Mouse (Mus musculus): ENCODE data around the gene Gm5771.
"Not testable (repeated sequence)": the region's sequence is repeated elsewhere in the genome, so short reads cannot be mapped to it uniquely, and the experiment has no call there.

Gene Gm5771

DNA sequence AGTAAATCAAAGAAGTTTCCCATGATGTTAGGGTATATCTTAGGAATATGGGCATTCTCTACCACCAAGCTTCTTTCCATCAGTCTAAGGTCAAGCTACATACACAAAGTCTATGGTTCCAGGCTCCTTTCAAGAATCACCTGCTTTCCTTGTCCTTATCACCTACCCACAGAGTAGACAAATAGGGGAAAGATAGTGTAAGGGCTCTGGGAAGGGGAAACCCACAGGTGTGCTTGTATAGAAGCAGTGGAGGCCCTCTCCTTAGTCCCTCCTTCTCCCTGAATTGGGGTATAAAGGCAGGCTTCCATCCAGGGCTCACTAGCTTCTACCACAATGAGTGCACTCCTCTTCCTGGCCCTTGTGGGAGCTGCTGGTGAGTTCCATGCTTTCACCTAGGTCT, at the start of gene Gm5771:
Gm5771 (plus strand) TSS at position 301 of the 400 bp plus-strand sequence.
- DNase-seq (ENCODE audit: low spot score in 2 of 2): not testable (repeated sequence)

DNA sequence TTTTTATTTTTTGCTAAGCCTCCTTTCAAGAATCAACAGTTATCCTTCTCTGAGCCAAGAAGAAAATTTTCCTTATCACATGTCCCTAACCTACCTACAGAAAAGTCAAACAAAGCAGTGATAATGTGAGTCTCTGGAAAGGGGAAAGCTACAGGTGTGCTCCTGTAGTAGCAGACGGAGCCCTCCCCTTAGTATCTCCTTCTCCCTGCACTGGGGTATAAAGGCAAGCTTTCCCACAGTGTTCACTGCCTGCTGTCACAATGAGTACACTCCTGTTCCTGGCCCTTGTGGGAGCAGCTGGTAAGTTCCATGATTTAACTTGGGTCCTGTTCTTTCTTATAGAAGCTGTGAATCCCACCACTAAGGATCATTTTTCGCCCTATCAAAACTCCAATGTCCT, 38.2 kb upstream of the Gm5771 start, which contains the start of gene Try10:
Try10 (plus strand) TSS at position 174 of the 400 bp plus-strand sequence.
- no peak for DNase-seq (ENCODE audit: low spot score in 2 of 2)

DNA sequence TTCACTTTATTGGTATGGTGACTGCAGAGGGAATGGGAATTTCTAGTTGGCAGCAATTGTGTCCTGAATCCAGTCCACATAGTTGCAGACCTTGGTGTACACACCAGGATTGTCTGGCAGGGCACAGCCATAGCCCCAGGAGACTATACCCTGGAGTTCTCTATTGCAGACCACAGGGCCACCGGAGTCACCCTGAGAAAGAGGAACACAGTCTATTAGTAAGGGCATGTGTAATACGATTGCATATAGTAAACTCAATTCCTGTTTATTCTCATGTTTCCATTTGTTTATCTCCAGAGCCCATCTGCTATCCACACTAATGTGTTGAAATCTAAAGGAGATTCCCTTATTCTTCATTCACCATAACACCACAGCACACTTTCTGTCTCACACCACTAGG, 18.4 kb upstream of the Gm5771 start:
- not testable (repeated sequence) for DNase-seq (ENCODE audit: low spot score in 2 of 2)

DNA sequence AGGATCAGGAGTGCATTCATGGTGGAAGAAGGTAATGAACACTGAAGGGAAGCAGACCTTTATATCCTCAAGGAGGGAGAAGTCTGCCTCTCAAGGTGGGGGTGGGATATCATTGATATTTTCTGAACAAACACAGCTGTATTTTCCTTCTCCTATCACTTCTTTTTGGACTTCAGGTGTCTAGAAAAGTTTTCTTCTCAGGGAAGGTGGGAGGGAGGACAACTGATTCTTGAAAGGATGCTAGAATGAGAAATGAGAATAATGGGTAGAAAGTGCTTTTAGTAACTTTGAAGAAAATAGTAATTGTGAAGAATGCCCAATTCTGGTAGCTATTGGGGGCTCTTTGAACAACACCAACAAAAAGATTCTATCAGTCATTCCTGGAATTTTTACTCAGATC, 14.6 kb upstream of the Gm5771 start, which contains the start of gene Prss3:
Prss3 (minus strand) TSS at position 101 of the 400 bp plus-strand sequence.
- DNase-seq (ENCODE audit: low spot score in 2 of 2): not testable (repeated sequence)

DNA sequence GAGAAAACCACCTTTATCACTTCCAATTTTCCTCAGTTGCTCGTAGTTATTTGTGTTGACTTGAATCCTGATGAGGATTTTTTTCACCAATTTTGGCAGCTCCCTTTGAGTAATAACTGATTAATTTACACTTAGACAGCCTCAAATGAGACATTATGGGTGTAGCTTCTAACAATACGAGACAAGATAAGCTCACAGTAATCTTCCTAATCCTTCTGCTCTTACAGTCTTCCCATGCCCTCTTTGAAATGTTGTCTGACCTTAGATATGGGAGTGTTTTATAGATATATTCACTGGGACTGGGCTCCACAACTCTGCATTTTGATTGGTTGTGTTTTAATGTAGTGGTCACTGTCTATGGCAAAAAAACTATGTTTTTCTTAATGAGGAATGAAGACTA, 5.4 kb upstream of the Gm5771 start:
- DNase-seq (ENCODE audit: low spot score in 2 of 2): no peak

DNA sequence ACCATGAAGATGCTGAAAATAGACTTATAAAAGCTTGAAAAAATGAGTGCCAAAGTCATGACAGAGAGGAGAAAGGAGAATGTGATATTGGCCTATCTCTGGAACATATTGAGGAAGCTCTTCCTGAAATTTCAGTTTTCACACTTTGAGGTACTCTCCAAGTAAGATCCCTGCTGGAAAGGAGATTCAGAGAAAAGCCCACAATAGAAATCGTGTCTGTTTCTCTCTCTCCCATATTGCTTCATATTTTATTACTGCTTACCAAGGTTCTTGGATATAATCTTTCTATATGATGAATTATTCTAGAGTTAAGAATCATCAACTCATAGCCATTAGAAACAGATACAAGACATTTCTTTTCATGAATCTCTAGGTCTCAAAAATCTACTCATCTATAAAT, 516 bp upstream of the Gm5771 start:
- DNase-seq (ENCODE audit: low spot score in 2 of 2): not testable (repeated sequence)

DNA sequence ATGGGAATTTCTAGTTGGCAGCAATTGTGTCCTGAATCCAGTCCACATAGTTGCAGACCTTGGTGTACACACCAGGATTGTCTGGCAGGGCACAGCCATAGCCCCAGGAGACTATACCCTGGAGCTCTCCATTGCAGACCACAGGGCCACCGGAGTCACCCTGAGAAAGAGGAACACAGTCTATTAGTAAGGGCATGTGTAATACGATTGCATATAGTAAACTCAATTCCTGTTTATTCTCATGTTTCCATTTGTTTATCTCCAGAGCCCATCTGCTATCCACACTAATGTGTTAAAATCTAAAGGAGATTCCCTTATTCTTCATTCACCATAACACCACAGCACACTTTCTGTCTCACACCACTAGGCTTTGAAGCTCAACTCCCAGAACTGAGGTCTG, 50.1 kb downstream of the Gm5771 start:
- not testable (repeated sequence) for DNase-seq (ENCODE audit: low spot score in 2 of 2)

DNA sequence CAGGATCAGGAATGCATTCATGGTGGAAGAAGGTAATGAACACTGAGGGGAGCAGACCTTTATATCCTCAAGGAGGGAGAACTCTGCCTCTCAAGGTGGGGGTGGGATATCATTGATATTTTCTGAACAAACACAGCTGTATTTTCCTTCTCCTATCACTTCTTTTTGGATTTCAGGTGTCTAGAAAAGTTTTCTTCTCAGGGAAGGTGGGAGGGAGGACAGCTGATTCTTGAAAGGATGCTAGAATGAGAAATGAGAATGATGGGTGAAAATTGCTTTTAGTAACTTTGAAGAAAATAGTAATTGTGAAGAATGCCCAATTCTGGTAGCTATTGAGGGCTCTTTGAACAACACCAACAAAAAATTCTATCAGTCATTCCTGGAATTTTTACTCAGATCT, 53.9 kb downstream of the Gm5771 start, which contains the start of gene Gm10334:
Gm10334 (minus strand) TSS at position 101 of the 400 bp plus-strand sequence.
- not testable (repeated sequence) for DNase-seq (ENCODE audit: low spot score in 2 of 2)

All from natural killer cell, adult 2 months (primary cell).